Mouse (Mus musculus): ENCODE data around the gene Ccdc6. TPM values are rescaled to one million over a fixed set of nuclear protein-coding genes. Genes with fewer than 3 reads are reported as not detected.

Ccdc6 gene
- polyA plus RNA-seq, 1 experiment from 2014 or later, result 23.5 TPM

GRCm38 (mm10) chr10:70139368-70139767 lies 42.4 kb downstream of the Ccdc6 start:
- no peaks in the 10 kb centered on the region for H3K9me3 ChIP-seq
- H3K4me1 ChIP-seq (replicated peaks), result peaks cover 20% of the 10 kb centered on the region
- H3K9ac ChIP-seq, result peak overlapping the region; percentile 39
- ATAC-seq (ENCODE audit: low FRiP score), result no peak
- H3K27me3 ChIP-seq, result no peaks in the 10 kb centered on the region
- 20% methylated on average over 6 of the region's 6 CpGs for WGBS
- H3K4me2 ChIP-seq, result peak overlapping the region; percentile 13; the same call in 1 of the 2 replicates
- peaks cover 14% of the 10 kb centered on the region for H3K36me3 ChIP-seq
- H3K4me3 ChIP-seq, result no peak overlapping the region
- peak overlapping the region; percentile 76 for H3K27ac ChIP-seq

DNA sequence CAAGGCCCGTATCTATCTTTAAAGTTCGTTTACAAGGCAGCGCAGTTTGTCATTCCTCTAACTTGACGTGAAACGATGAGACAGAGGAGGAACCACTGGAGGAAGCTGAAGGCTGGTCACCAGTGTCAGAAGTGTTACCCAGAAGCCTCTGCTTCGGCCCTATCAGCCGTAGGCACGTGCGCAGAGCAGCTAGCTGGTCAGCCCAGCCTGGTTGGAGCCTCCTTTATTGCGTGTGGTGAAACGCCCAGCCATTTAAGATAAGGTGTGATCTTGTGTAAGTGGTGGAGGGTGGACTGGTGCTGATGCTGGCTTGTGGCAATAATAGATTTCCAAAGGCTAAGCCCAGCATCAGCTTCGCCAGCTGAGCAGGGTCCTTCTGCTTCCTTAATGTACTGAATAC lies 43.5 kb downstream of the Ccdc6 start:
- Histone ChIP-seq H3K4me3 (no peak overlapping the region), H3K27ac (no peak overlapping the region), H3K9me3 (no peaks in the 10 kb centered on the region), H3K9ac (no peak overlapping the region), H3K27me3 (no peaks in the 10 kb centered on the region), H3K36me3 (peaks cover 23% of the 10 kb centered on the region), H3K4me2 (no peak overlapping the region), H3K4me1 (replicated peaks) (peaks cover 20% of the 10 kb centered on the region)
- 94% methylated on average over 12 of the region's 12 CpGs for WGBS
- no peak for ATAC-seq (ENCODE audit: low FRiP score)

DNA sequence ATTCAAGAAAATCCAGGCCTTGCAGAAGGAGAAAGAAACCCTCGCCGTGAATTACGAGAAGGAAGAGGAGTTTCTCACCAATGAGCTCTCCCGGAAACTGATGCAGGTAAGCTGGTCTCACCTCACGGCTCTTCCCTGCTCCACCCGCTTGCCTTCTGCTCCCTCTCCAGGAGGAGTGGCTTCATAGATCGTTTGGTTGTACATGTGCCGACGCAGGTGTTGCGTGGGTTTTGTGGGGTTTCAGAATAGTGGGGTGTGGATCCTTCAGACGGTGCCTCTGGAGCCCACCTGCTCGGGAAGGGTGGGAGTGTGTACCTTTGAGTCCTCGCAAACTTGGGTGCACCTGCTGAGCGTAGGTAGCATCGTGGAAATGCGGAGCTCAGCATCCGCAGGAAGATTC lies 45.7 kb downstream of the Ccdc6 start:
- Histone ChIP-seq H3K36me3 (peaks cover 35% of the 10 kb centered on the region), H3K27ac (no peak overlapping the region), H3K27me3 (no peaks in the 10 kb centered on the region), H3K4me3 (no peak overlapping the region), H3K4me1 (replicated peaks) (peaks cover 20% of the 10 kb centered on the region), H3K9ac (no peak overlapping the region), H3K4me2 (no peak overlapping the region), H3K9me3 (no peaks in the 10 kb centered on the region)
- ATAC-seq (ENCODE audit: low FRiP score), result no peak
- 95% methylated on average over 17 of the region's 17 CpGs for WGBS

- 47% methylated on average over 10 of the region's 10 CpGs for WGBS
- Histone ChIP-seq H3K27ac (peak overlapping the region; percentile 30; the same call in 1 of the 2 replicates), H3K4me3 (no peak overlapping the region), H3K9ac (no peak overlapping the region), H3K27me3 (no peaks in the 10 kb centered on the region), H3K9me3 (no peaks in the 10 kb centered on the region), H3K36me3 (peaks cover 35% of the 10 kb centered on the region), H3K4me2 (no peak overlapping the region), H3K4me1 (replicated peaks) (peaks cover 17% of the 10 kb centered on the region)
- ATAC-seq (ENCODE audit: low FRiP score), result no peak
Observed at GRCm38 (mm10) chr10:70144004-70144557, 47.2 kb downstream of the Ccdc6 start.

- peaks cover 20% of the 10 kb centered on the region for H3K4me1 ChIP-seq (replicated peaks)
- WGBS, result 97% methylated on average over 12 of the region's 12 CpGs
- no peaks in the 10 kb centered on the region for H3K9me3 ChIP-seq
- no peaks in the 10 kb centered on the region for H3K27me3 ChIP-seq
- no peak overlapping the region for H3K4me2 ChIP-seq
- peaks cover 41% of the 10 kb centered on the region for H3K36me3 ChIP-seq
- H3K27ac ChIP-seq, result no peak overlapping the region
- no peak overlapping the region for H3K4me3 ChIP-seq
- ATAC-seq (ENCODE audit: low FRiP score), result no peak
- no peak overlapping the region for H3K9ac ChIP-seq
Observed at GRCm38 (mm10) chr10:70145873-70146272, 49.0 kb downstream of the Ccdc6 start.

GRCm38 (mm10) chr10:70149093-70149492 lies 52.2 kb downstream of the Ccdc6 start:
- Histone ChIP-seq H3K27ac (peak overlapping the region; percentile 6; the same call in 1 of the 2 replicates), H3K27me3 (no peaks in the 10 kb centered on the region)

DNA sequence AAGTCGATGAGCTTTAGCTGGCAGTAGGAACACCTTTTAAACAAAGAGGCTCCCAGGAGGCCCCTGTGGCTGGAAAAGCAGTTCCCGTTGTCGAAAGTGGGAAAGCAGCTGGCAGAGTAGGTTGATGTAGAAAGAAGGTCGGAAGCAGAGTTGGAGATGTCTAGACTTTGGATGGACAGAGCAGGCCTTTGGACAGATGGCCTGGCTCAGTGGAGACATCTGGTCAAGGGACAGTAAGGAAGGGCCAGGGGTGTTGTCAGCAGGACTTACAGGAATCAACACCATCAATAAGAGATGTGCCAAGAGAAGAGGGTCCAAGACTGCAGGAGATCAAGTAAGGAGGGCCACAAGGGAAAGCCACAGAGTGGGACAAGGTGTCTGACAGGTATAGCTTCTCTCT lies 53.4 kb downstream of the Ccdc6 start:
- no peak for ATAC-seq (ENCODE audit: low FRiP score)
- Histone ChIP-seq H3K4me1 (replicated peaks) (peaks cover 43% of the 10 kb centered on the region), H3K36me3 (peaks cover 41% of the 10 kb centered on the region), H3K27ac (no peak overlapping the region), H3K27me3 (no peaks in the 10 kb centered on the region), H3K4me3 (no peak overlapping the region), H3K4me2 (no peak overlapping the region), H3K9me3 (no peaks in the 10 kb centered on the region), H3K9ac (no peak overlapping the region)
- 72% methylated on average over 4 of the region's 4 CpGs for WGBS

More at GRCm38 (mm10) chr10:70149093-70149492, 52.2 kb downstream of the Ccdc6 start:
- H3K36me3 ChIP-seq, result peaks cover 42% of the 10 kb centered on the region
- no peak for ATAC-seq (ENCODE audit: low FRiP score)
- H3K4me2 ChIP-seq, result no peak overlapping the region
- WGBS, result 29% methylated on average over 7 of the region's 7 CpGs
- peaks cover 43% of the 10 kb centered on the region for H3K4me1 ChIP-seq (replicated peaks)
- no peak overlapping the region for H3K4me3 ChIP-seq
- H3K9me3 ChIP-seq, result no peaks in the 10 kb centered on the region
- H3K9ac ChIP-seq, result no peak overlapping the region

DNA sequence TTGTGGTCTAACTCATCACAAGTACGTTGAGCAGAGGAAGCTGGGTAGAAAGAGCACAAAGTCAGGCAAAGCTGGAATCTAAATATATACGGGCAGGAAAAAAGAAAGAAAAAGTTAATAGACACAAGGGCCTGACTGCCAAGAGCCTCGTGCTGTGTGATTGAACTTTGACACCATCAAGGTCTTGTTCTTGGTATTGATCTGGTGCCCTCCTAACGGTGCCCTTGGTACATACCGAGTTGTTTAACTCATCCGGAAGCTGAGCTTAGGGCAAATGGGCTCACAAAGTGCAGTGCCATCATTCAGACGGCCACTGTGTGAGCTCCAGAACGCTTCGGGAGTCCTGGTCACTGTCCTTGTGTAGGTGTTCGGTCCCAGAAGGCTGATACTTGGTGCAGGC lies 54.2 kb downstream of the Ccdc6 start:
- no peak overlapping the region for H3K27ac ChIP-seq
- H3K4me2 ChIP-seq, result no peak overlapping the region
- 87% methylated on average over 10 of the region's 10 CpGs for WGBS
- no peak overlapping the region for H3K9ac ChIP-seq
- H3K4me3 ChIP-seq, result no peak overlapping the region
- peaks cover 43% of the 10 kb centered on the region for H3K4me1 ChIP-seq (replicated peaks)
- no peaks in the 10 kb centered on the region for H3K27me3 ChIP-seq
- H3K36me3 ChIP-seq, result peaks cover 41% of the 10 kb centered on the region
- no peak for ATAC-seq (ENCODE audit: low FRiP score)
- H3K9me3 ChIP-seq, result no peaks in the 10 kb centered on the region

DNA sequence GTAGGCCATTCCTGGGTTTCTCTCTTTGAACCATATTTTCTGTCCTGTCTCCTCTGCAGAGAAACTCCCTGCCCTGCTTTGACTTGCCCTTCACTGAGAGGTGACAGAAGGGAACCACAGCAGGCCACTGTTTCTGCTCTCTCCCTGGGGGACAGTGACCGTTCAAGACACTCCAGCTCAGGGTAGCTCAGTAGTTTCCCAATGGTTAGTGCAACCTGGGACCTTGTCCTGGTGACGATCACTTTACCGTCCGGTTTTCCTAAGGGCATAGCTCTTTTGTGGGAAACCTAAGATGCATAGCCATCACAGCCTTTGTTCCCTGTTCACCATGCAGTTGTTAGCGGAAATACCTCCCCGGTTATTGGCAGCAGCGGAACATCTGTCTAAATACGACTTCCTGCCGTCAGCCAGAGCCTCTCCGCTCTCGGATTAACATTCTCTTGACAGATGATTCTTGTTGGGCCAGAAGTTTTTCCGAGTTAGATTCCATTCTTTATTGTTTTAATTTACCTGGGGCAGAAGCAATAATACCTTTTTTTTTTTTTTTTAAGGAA lies 55.3 kb downstream of the Ccdc6 start:
- no peak for ATAC-seq (ENCODE audit: low FRiP score)
- Histone ChIP-seq H3K27ac (peak overlapping the region; percentile 76), H3K4me3 (no peak overlapping the region), H3K27me3 (no peaks in the 10 kb centered on the region), H3K9me3 (no peaks in the 10 kb centered on the region), H3K9ac (no peak overlapping the region), H3K36me3 (peaks cover 47% of the 10 kb centered on the region), H3K4me2 (no peak overlapping the region), H3K4me1 (replicated peaks) (peaks cover 43% of the 10 kb centered on the region)
- WGBS, result 55% methylated on average over 12 of the region's 12 CpGs

- Histone ChIP-seq H3K4me2 (no peak overlapping the region), H3K27ac (peak overlapping the region; percentile 6; the same call in 1 of the 2 replicates), H3K9ac (no peak overlapping the region), H3K36me3 (peaks cover 47% of the 10 kb centered on the region), H3K4me3 (no peak overlapping the region), H3K9me3 (no peaks in the 10 kb centered on the region), H3K4me1 (replicated peaks) (peaks cover 38% of the 10 kb centered on the region), H3K27me3 (no peaks in the 10 kb centered on the region)
- no peak for ATAC-seq (ENCODE audit: low FRiP score)
- WGBS, result 62% methylated on average over 16 of the region's 16 CpGs
Observed at GRCm38 (mm10) chr10:70153810-70154209, 56.9 kb downstream of the Ccdc6 start.

DNA sequence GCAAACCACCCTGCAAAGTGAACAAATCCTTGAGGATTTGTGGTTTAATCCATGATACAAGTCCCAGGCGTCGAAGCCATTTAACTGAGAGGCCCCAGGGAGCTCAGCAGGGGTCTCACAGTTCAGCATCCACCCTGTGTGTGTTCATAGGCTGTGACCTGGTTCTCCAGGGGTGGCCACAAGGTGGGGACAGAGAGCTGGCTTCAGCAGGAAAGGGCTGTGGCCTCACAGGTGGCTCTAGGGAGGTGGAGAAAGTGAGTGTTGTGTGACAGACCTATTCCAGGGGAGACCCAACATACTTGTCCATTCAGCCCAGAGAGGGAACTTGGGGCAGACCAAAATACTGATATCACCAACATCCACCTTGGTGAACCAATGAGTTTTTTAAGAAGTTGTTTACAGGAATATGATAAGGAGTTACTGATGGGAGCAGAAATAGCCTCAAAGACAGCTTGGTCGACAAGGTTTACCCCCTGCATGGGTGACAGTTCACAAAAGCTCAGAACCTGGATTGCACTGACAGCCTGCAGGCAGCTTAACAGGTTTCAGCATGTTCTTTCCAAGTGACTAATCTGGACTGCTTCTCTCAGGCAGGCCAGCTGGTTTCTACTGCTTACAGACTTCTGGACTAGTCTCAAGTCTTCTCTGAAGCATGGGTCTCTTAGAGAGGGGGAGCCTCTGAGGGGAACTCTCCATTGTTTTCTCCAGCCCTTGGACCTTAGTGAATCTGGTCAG lies 59.7 kb downstream of the Ccdc6 start:
- 75% methylated on average over 3 of the region's 3 CpGs for WGBS
- no peak overlapping the region for H3K27ac ChIP-seq

DNA sequence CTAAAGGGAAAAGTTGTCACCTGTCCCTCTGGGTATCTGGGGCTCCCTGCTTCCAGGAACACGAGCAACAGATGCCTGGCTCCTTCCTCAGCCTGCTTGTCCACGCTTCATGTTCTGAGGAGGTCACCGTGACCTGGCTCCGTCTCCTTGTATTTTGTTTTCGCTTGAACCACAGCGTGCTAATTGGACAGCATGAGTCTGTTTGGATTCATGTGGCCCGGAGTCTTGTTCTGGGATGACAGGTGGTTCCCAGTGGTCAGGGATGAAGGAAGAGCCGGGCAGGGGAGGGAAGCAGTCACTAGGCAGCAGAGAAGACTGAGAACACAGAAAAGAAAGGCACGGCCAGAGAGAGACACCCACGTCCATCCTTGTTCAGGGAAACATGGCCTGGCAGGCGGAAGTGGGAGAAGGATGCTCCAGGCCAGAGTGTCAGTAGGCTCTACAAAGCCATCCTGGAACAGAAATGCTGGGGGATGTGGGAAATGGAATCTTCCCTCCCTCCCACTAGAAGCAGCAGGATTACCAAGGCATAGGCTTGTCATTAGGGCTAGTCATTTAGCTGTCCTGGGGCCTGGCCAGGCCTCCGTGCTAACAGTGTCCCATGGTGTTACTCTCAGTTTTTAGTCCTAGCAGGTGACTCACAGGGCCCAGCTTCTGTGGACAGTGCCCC lies 62.9 kb downstream of the Ccdc6 start:
- no peak overlapping the region for H3K9ac ChIP-seq
- H3K27ac ChIP-seq, result peak overlapping the region; percentile 18; the same call in 1 of the 2 replicates
- H3K4me1 ChIP-seq (replicated peaks), result peaks cover 17% of the 10 kb centered on the region
- no peak for ATAC-seq (ENCODE audit: low FRiP score)
- no peak overlapping the region for H3K4me2 ChIP-seq
- peaks cover 35% of the 10 kb centered on the region for H3K36me3 ChIP-seq
- H3K4me3 ChIP-seq, result no peak overlapping the region
- no peaks in the 10 kb centered on the region for H3K9me3 ChIP-seq
- WGBS, result 71% methylated on average over 12 of the region's 12 CpGs
- H3K27me3 ChIP-seq, result no peaks in the 10 kb centered on the region

More for the DNA sequence above, 59.7 kb downstream of the Ccdc6 start:
- Histone ChIP-seq H3K4me2 (no peak overlapping the region), H3K27me3 (no peaks in the 10 kb centered on the region), H3K9ac (no peak overlapping the region), H3K4me1 (replicated peaks) (peaks cover 20% of the 10 kb centered on the region), H3K9me3 (no peaks in the 10 kb centered on the region), H3K4me3 (no peak overlapping the region), H3K36me3 (peaks cover 46% of the 10 kb centered on the region)
- no peak for ATAC-seq (ENCODE audit: low FRiP score)
